Mouse (Mus musculus): ENCODE measurements around the gene Tmem258. TPM values are rescaled to one million over a fixed set of nuclear protein-coding genes. Genes with fewer than 3 reads are reported as not detected.

Gene Tmem258
- polyA plus RNA-seq, 1 experiment from 2014 or later, result 498 TPM

DNA sequence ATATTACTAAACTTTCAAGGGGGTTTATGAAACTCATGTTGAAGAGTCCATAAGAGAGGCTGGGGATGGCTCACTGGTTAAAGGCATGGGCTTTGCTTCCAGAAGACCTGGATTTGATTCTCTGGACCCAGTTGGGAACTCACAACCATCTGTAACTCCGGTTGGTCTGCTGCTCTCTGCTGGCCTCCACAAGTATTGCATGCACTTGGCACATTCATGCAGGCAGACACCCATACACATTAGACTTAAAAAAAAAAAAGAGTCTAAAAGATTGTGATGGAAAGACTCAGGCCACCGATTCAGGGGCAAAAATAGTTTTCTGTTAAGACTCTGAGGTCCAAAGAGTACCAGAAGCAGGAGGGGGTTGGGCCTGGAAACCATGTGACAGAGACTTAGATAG is 13.0 kb upstream of the Tmem258 start:
- Histone ChIP-seq H3K4me2 (ENCODE audit: low read depth, low read length) (no peak overlapping the region), H3K4me3 (ENCODE audit: low read length) (no peak overlapping the region), H3K27ac (ENCODE audit: low read length) (no peak overlapping the region), H3K4me1 (replicated peaks; ENCODE audit: control insufficient read depth, insufficient read depth, low read length) (0 out of 2 replicates have a peak, but pooled peaks cover 3% of the 10 kb centered on the region), H3K36me3 (ENCODE audit: control insufficient read depth, insufficient read depth, low read length) (peaks cover 42% of the 10 kb centered on the region), H3K9me3 (ENCODE audit: control insufficient read depth, low read length) (no peaks in the 10 kb centered on the region), H3K27me3 (ENCODE audit: control insufficient read depth, insufficient read depth, low read depth, low read length) (no peaks in the 10 kb centered on the region), H3K9ac (ENCODE audit: low read length) (no peak overlapping the region)
- WGBS, result 30% methylated on average over 2 of the region's 2 CpGs
- peak; percentile 16; the same call in 1 of the 2 replicates for ATAC-seq (ENCODE audit: low read depth)

DNA sequence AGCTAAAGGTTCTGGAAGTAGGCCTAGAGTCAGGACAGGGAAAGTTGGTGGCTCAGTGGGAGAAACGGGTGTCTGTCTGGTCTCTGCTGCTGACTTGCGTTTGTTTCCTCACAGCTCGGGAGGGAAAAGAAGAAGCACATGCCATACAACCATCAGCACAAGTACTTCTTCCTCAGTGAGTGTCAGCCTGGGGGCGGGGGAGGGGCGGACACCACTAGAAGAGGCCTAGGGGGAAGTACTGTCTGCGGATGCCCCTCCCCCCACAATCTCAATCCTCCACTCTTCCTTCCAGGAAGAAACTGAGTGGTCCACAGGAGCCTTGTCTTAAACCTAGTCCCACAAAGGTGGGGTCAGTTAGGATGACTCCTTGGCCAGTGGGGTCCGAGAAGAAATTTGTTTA is 12.5 kb upstream of the Tmem258 start:
- Histone ChIP-seq H3K4me2 (ENCODE audit: low read depth, low read length) (no peak overlapping the region), H3K4me1 (replicated peaks; ENCODE audit: control insufficient read depth, insufficient read depth, low read length) (0 out of 2 replicates have a peak, but pooled peaks cover 3% of the 10 kb centered on the region), H3K9me3 (ENCODE audit: control insufficient read depth, low read length) (no peaks in the 10 kb centered on the region), H3K9ac (ENCODE audit: low read length) (no peak overlapping the region), H3K27ac (ENCODE audit: low read length) (no peak overlapping the region), H3K4me3 (ENCODE audit: low read length) (no peak overlapping the region), H3K36me3 (ENCODE audit: control insufficient read depth, insufficient read depth, low read length) (peaks cover 39% of the 10 kb centered on the region), H3K27me3 (ENCODE audit: control insufficient read depth, insufficient read depth, low read depth, low read length) (no peaks in the 10 kb centered on the region)
- WGBS, result 51% methylated on average over 7 of the region's 7 CpGs
- ATAC-seq (ENCODE audit: low read depth), result 0 out of 2 replicates have a peak, but pooled peaks have one; percentile 5

DNA sequence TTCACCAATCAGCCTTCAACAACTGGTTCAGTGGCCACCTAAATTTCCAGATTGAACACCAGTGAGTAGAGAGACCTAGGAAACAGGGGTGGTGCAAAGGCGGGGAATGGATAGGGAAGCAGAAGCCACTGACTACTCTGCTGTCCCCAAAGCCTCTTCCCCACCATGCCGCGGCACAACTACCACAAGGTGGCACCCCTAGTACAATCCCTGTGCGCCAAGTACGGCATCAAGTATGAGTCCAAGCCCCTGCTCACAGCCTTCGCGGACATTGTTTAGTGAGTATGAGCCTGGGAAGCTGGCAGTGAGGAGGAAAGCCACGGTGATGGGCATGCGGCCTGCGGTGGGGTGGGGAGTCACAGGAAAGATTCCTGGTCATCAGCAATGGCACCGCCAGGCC is 9.5 kb upstream of the Tmem258 start:
- no peak overlapping the region for H3K27ac ChIP-seq (ENCODE audit: low read length)
- 74% methylated on average over 11 of the region's 11 CpGs for WGBS
- no peak overlapping the region for H3K9ac ChIP-seq (ENCODE audit: low read length)
- no peak overlapping the region for H3K4me2 ChIP-seq (ENCODE audit: low read depth, low read length)
- H3K27me3 ChIP-seq (ENCODE audit: control insufficient read depth, insufficient read depth, low read depth, low read length), result no peaks in the 10 kb centered on the region
- no peak overlapping the region for H3K4me3 ChIP-seq (ENCODE audit: low read length)
- peaks cover 25% of the 10 kb centered on the region for H3K36me3 ChIP-seq (ENCODE audit: control insufficient read depth, insufficient read depth, low read length)
- no peaks in the 10 kb centered on the region for H3K9me3 ChIP-seq (ENCODE audit: control insufficient read depth, low read length)
- no peak for ATAC-seq (ENCODE audit: low read depth)
- H3K4me1 ChIP-seq (replicated peaks; ENCODE audit: control insufficient read depth, insufficient read depth, low read length), result 0 out of 2 replicates have a peak, but pooled peaks cover 3% of the 10 kb centered on the region

DNA sequence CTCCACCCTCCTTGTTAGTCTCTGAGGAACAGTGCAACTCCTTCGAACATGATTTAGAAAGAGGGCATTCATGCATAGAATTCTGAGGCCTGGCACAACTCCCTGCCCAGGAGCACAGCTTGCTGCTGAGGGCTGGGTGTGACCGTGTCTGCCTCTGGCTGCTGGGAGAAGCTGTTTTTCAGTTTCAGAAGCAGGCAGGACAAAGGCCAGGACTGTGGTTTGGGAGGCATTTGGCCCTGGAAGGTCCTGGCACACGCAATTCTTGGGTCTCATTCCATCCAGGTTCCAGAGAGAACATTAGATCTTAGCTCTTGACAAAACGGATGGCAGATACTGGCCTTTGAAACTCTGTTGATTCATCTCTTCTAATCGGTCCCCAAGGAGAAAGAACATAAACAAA is 8.6 kb upstream of the Tmem258 start:
- Histone ChIP-seq H3K9me3 (ENCODE audit: control insufficient read depth, low read length) (no peaks in the 10 kb centered on the region), H3K27me3 (ENCODE audit: control insufficient read depth, insufficient read depth, low read depth, low read length) (no peaks in the 10 kb centered on the region), H3K9ac (ENCODE audit: low read length) (no peak overlapping the region), H3K4me2 (ENCODE audit: low read depth, low read length) (no peak overlapping the region), H3K4me1 (replicated peaks; ENCODE audit: control insufficient read depth, insufficient read depth, low read length) (0 out of 2 replicates have a peak, but pooled peaks cover 3% of the 10 kb centered on the region), H3K36me3 (ENCODE audit: control insufficient read depth, insufficient read depth, low read length) (peaks cover 30% of the 10 kb centered on the region), H3K4me3 (ENCODE audit: low read length) (no peak overlapping the region), H3K27ac (ENCODE audit: low read length) (no peak overlapping the region)
- ATAC-seq (ENCODE audit: low read depth), result no peak
- WGBS, result 61% methylated on average over 5 of the region's 5 CpGs

DNA sequence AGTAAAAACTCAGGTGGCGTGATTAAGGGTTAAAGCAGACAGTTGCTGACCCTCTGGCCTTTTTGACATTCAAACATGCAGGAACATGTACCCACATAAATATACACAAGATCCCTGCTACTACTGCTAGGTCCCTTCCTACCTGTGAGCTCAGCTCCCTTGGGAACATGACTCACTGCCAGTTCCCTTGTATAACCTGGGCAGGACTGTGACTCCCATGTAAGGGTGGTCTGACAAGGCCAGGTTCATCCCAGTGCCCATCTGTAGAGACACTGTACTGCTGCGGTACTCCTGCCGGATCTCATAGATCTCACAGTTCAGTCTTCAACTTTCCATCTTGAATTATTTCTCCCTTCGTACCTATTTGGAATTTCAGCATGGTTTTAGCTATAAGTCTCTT is 6.7 kb upstream of the Tmem258 start:
- Histone ChIP-seq H3K9me3 (ENCODE audit: control insufficient read depth, low read length) (no peaks in the 10 kb centered on the region), H3K36me3 (ENCODE audit: control insufficient read depth, insufficient read depth, low read length) (peaks cover 33% of the 10 kb centered on the region), H3K27me3 (ENCODE audit: control insufficient read depth, insufficient read depth, low read depth, low read length) (no peaks in the 10 kb centered on the region), H3K4me3 (ENCODE audit: low read length) (no peak overlapping the region), H3K4me2 (ENCODE audit: low read depth, low read length) (no peak overlapping the region), H3K4me1 (replicated peaks; ENCODE audit: control insufficient read depth, insufficient read depth, low read length) (no peaks in the 10 kb centered on the region), H3K27ac (ENCODE audit: low read length) (no peak overlapping the region), H3K9ac (ENCODE audit: low read length) (no peak overlapping the region)
- WGBS, result 83% methylated on average over 4 of the region's 4 CpGs
- no peak for ATAC-seq (ENCODE audit: low read depth)

DNA sequence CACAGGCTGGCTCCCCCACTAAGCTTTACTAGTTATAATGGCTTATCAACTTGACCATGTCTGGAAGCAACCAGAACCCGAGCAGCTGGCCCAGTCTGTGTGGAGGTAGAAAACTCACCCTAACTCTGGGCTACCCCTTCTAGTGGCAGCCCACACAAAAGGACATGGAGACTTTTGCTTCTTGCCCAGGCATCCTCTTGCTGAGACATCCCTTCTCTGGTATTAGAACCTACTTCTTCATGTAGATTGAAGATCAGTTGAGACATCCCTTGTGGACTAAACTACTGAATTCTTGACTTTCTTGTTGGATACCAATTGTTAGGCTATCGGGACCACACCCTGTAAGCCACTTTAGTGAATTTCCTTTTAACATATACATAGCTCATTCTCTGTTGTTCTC is 5.5 kb upstream of the Tmem258 start:
- Histone ChIP-seq H3K9me3 (ENCODE audit: control insufficient read depth, low read length) (no peaks in the 10 kb centered on the region), H3K36me3 (ENCODE audit: control insufficient read depth, insufficient read depth, low read length) (peaks cover 25% of the 10 kb centered on the region), H3K27ac (ENCODE audit: low read length) (no peak overlapping the region), H3K4me3 (ENCODE audit: low read length) (no peak overlapping the region), H3K4me1 (replicated peaks; ENCODE audit: control insufficient read depth, insufficient read depth, low read length) (peaks cover 7% of the 10 kb centered on the region), H3K9ac (ENCODE audit: low read length) (no peak overlapping the region), H3K27me3 (ENCODE audit: control insufficient read depth, insufficient read depth, low read depth, low read length) (no peaks in the 10 kb centered on the region), H3K4me2 (ENCODE audit: low read depth, low read length) (no peak overlapping the region)
- no peak for ATAC-seq (ENCODE audit: low read depth)
- 71% methylated on average over 2 of the region's 2 CpGs for WGBS

DNA sequence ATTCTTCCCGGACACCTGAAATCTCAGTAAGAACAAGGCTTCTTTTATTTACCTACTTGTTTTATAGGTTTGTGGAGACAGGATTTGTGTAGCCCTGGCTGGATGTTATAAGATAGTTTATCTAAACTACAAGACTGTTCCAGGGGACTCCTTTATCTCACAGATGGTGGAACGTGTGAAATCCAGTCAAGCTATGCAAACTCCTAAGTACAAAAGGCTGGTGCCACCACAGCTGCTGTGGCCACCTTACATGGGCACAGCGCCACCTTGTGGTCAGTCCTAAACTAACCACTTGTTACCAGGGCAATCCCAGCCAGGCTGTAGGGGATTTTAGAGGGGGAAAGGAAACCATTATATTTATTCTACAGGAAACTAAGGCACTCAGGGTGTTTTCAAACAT is 5.1 kb upstream of the Tmem258 start:
- no peaks in the 10 kb centered on the region for H3K27me3 ChIP-seq (ENCODE audit: control insufficient read depth, insufficient read depth, low read depth, low read length)
- H3K4me2 ChIP-seq (ENCODE audit: low read depth, low read length), result no peak overlapping the region
- ATAC-seq (ENCODE audit: low read depth), result peak; percentile 22; the same call in 1 of the 2 replicates
- peaks cover 22% of the 10 kb centered on the region for H3K36me3 ChIP-seq (ENCODE audit: control insufficient read depth, insufficient read depth, low read length)
- no peaks in the 10 kb centered on the region for H3K9me3 ChIP-seq (ENCODE audit: control insufficient read depth, low read length)
- H3K9ac ChIP-seq (ENCODE audit: low read length), result no peak overlapping the region
- H3K4me3 ChIP-seq (ENCODE audit: low read length), result no peak overlapping the region
- peaks cover 7% of the 10 kb centered on the region for H3K4me1 ChIP-seq (replicated peaks; ENCODE audit: control insufficient read depth, insufficient read depth, low read length)
- WGBS, result 24% methylated on average over 3 of the region's 3 CpGs
- no peak overlapping the region for H3K27ac ChIP-seq (ENCODE audit: low read length)

DNA sequence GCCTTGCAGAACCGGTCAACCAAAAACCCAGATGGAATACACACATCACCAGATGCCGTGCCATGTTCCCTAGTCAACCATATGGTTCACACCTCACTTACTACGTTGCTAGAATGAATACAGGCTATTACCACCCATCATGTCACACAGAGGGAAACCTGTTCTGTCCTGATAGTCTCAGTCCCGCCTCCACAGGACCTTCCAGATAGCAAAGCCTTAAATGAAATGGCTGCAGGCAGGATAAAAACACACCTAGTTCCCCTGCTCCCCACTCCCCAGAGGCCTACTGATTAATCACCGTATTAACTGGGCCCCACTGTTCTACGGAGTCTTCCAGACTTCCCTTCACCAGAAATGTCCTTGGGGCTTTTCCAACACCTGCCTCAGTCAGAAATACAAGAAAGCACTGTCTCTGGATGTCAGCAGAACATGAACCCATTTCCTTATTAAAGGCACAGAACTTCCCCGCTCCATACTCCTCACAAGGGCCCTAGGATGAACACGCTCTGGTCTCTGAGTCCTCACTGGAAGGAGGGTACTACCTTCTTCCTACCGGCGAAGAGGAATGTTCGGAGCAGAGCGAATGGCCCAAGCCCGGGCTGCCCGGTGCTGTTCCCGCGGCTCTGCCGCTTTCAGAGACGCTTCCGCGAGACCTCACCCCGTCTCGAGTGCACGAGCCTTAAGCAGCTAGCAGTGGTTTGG is 517 bp upstream of the Tmem258 start:
- Histone ChIP-seq H3K4me2 (ENCODE audit: low read depth, low read length) (peak overlapping the region; percentile 76), H3K4me1 (replicated peaks; ENCODE audit: control insufficient read depth, insufficient read depth, low read length) (peaks cover 13% of the 10 kb centered on the region), H3K27me3 (ENCODE audit: control insufficient read depth, insufficient read depth, low read depth, low read length) (no peaks in the 10 kb centered on the region), H3K9ac (ENCODE audit: low read length) (peak overlapping the region; percentile 80), H3K27ac (ENCODE audit: low read length) (peak overlapping the region; percentile 79), H3K4me3 (ENCODE audit: low read length) (peak overlapping the region; percentile 72), H3K36me3 (ENCODE audit: control insufficient read depth, insufficient read depth, low read length) (peaks cover 23% of the 10 kb centered on the region), H3K9me3 (ENCODE audit: control insufficient read depth, low read length) (no peaks in the 10 kb centered on the region)
- no peak; the same call in 1 of the 2 replicates for ATAC-seq (ENCODE audit: low read depth)
- WGBS, result 1% methylated on average over 23 of the region's 23 CpGs

DNA sequence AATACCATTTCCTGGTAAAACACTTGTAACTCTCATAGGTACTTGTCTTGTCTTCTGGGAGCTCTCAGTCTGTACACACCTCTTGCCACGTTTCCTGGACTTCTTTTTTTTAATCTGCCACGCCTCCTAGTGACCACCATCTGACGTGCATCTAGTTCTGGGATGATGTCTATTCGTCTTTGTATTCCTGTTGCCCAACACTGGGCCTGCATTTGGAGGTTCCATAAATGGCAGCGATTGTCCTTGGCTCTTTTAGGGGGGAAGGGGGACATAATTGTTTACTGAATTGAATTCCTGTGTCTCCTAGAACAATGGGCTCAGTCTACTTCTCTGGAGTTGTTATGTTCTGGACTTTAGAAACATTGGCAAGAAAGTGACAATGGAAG is 795 bp downstream of the Tmem258 start:
- peak overlapping the region; percentile 79 for H3K27ac ChIP-seq (ENCODE audit: low read length)
- 1% methylated on average over 5 of the region's 5 CpGs for WGBS
- peak overlapping the region; percentile 80 for H3K9ac ChIP-seq (ENCODE audit: low read length)
- H3K9me3 ChIP-seq (ENCODE audit: control insufficient read depth, low read length), result no peaks in the 10 kb centered on the region
- H3K4me3 ChIP-seq (ENCODE audit: low read length), result peak overlapping the region; percentile 72
- peaks cover 28% of the 10 kb centered on the region for H3K36me3 ChIP-seq (ENCODE audit: control insufficient read depth, insufficient read depth, low read length)
- peaks cover 13% of the 10 kb centered on the region for H3K4me1 ChIP-seq (replicated peaks; ENCODE audit: control insufficient read depth, insufficient read depth, low read length)
- peak overlapping the region; percentile 76 for H3K4me2 ChIP-seq (ENCODE audit: low read depth, low read length)
- no peaks in the 10 kb centered on the region for H3K27me3 ChIP-seq (ENCODE audit: control insufficient read depth, insufficient read depth, low read depth, low read length)
- ATAC-seq (ENCODE audit: low read depth), result peak; percentile 64

All from lung, embryonic 16.5 days (tissue).